Mouse (Mus musculus) C2C12 (cell line): ENCODE measurements at regions not wholly inside any gene's neighbourhood (a gene's known extent, or its start where the extent isn't known, plus 50 kb on each side); places are given as distances from the start of the nearest gene placed in this dataset.

ENCODE experiments used
- CTCF ChIP-seq: IDR thresholded peaks from one replicate; pipeline ENCODE4 v1.5.1; 2011; ENCODE audit not compliant: control insufficient read depth, insufficient read depth, insufficient read length
- FOSL1 ChIP-seq: IDR thresholded peaks from one replicate; pipeline ENCODE4 v1.8.0; 2011; ENCODE audit warnings: mild to moderate bottlenecking, low read length; ENCODE audit not compliant: poor library complexity, insufficient read depth, severe bottlenecking
- MAX ChIP-seq: IDR thresholded peaks from one replicate; pipeline ENCODE4 v1.6.1; 2011; ENCODE audit warnings: mild to moderate bottlenecking, control low read depth
- USF1 ChIP-seq: IDR thresholded peaks from one replicate; pipeline ENCODE4 v1.6.1; 2011; ENCODE audit warnings: low read depth, mild to moderate bottlenecking, control low read depth, moderate library complexity

DNA sequence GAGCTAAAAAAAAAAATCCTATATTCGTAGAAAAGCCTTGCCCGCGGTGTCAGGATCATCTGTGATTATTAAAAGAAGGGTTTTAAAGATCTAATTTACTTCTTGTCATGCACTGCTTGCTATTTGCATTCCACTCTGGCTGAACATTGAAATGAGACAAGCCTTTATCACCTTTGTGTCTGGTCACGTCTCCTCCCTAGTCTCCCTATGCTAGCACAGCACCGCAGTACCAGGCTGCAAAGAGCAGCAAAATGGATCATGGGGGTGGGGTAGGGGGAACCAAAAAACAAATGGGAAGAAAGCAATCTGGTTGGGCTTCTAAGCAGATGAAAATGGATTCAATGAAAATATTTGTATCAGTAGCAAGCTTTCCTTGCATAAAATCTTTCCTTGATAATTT is 187.8 kb upstream of the Gm11146 start:
- no peak for TF ChIP-seq CTCF
- no peak for TF ChIP-seq USF1
- TF ChIP-seq MAX: no peak
- TF ChIP-seq FOSL1: no peak
